Mouse (Mus musculus): Measurements from ENCODE around the gene Cyyr1. TPM values are rescaled to one million over a fixed set of nuclear protein-coding genes. Genes with fewer than 3 reads are reported as not detected.

Gene Cyyr1
- 51.6 TPM for polyA plus RNA-seq (2014; fragmentation: Illumina TruSeq; extraction: RNeasy Lipid Tissue Mini Kit (QIAGEN cat#74804); ENCODE audit: insufficient read depth, low read depth, low replicate concordance)

DNA sequence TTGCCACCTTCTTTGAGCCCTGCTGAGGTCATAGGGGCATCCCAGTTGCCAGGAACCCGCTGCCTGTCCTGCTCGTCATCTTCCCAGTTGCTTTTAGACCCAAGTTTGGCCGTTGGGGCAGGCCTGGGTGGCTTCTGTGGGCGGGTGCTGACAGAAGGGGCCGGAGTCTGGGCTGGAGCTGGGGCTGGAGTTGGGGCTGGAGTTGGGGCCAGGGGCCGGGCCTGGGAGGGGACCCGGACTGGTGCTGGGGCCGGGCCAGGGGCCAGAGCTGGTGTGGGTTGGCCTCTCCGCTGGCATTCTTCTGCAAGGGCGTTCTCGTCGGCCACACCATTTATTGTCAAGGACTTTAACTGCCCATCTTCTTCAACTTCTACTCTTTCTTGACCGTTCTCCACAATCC lies at the start of gene Cyyr1:
Gene Cyyr1, minus strand, starts transcription at position 101 of the 400 bp plus-strand sequence.

Other genes with a start within 250 kb of the Cyyr1 start
- 26.4 TPM for gene Adamts1, start 249.7 kb upstream of the Cyyr1 start, polyA plus RNA-seq (2014; fragmentation: Illumina TruSeq; extraction: RNeasy Lipid Tissue Mini Kit (QIAGEN cat#74804); ENCODE audit: insufficient read depth, low read depth, low replicate concordance)

Data from lung, adult 10 weeks (tissue).